Mouse (Mus musculus): ENCODE results near the gene Gm11007. TPM values are rescaled to one million over a fixed set of nuclear protein-coding genes. Genes with fewer than 3 reads are reported as not detected.

Gm11007 gene
- polyA plus RNA-seq (2014; fragmentation: Illumina TruSeq; extraction: RNeasy Lipid Tissue Mini Kit (QIAGEN cat#74804); ENCODE audit: low read depth, low replicate concordance), result 0.93 TPM

GRCm38 (mm10) chr2:175643678-175644077 lies at the start of gene Gm11007:
TSS of gene Gm11007 (plus strand) at chr2:175643978.

Other genes starting within 250 kb of the Gm11007 start
- 38.7 TPM for gene Gm4724, start 208.2 kb upstream of the Gm11007 start, polyA plus RNA-seq (2014; fragmentation: Illumina TruSeq; extraction: RNeasy Lipid Tissue Mini Kit (QIAGEN cat#74804); ENCODE audit: low read depth, low replicate concordance)
- 24.5 TPM for gene Zfp965, start 174.0 kb upstream of the Gm11007 start, polyA plus RNA-seq (2014; fragmentation: Illumina TruSeq; extraction: RNeasy Lipid Tissue Mini Kit (QIAGEN cat#74804); ENCODE audit: low read depth, low replicate concordance)
- not detected for gene Zfp969, start 59.7 kb downstream of the Gm11007 start, polyA plus RNA-seq (2014; fragmentation: Illumina TruSeq; extraction: RNeasy Lipid Tissue Mini Kit (QIAGEN cat#74804); ENCODE audit: low read depth, low replicate concordance)
- gene Gm2007, start 97.6 kb downstream of the Gm11007 start, polyA plus RNA-seq (2014; fragmentation: Illumina TruSeq; extraction: RNeasy Lipid Tissue Mini Kit (QIAGEN cat#74804); ENCODE audit: low read depth, low replicate concordance), result 0.93 TPM
- gene Gm14288, start 157.1 kb downstream of the Gm11007 start, polyA plus RNA-seq (2014; fragmentation: Illumina TruSeq; extraction: RNeasy Lipid Tissue Mini Kit (QIAGEN cat#74804); ENCODE audit: low read depth, low replicate concordance), result 15.6 TPM
- 31.1 TPM for gene Gm6710, start 225.2 kb downstream of the Gm11007 start, polyA plus RNA-seq (2014; fragmentation: Illumina TruSeq; extraction: RNeasy Lipid Tissue Mini Kit (QIAGEN cat#74804); ENCODE audit: low read depth, low replicate concordance)

Data from kidney, adult 10 weeks (tissue).